Mouse (Mus musculus): Measurements from ENCODE around the gene Acvr1.

DNA sequence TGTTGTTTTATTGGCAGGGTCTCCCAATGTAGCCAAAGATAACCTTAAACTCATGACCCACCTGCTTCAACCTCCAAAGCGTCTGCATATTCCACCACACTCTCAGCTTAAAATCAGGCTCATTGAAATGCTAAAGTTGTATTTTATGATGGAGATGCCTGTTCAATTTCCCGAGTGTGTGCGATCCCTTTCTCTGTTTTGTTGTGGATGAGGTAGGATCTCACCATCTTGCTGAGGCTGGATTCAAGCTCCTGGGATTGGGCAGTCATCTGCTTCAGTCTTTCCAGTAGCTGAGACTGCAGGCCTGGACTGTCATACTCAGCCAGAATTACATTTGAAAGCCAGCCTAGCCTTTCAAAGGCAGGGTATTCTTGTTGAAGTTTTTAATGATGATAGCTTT, 37.8 kb upstream of the Acvr1 start:
- no peak for TF ChIP-seq CTCF (conservative IDR thresholded peaks at IDR 0.05; ENCODE audit: low read length)
- no peak for TF ChIP-seq POU5F1 (IDR thresholded peaks at IDR 0.05; ENCODE audit: borderline replicate concordance, low read length)
